Mouse (Mus musculus) intestine, postnatal 0 days (tissue): ENCODE results near the gene Col8a2. TPM values are rescaled to one million over a fixed set of nuclear protein-coding genes. Genes with fewer than 3 reads are reported as not detected.

ENCODE experiments used
- ATAC-seq: fragments of 200-750 bp; cut with Nextera tagmentation; 2 replicates; pipeline ENCODE4 v1.8.0; 2017; ENCODE audit warnings: mild to moderate bottlenecking, moderate TSS enrichment, moderate library complexity
- H3K27ac ChIP-seq: fragments of 300-500 bp; sonication (generic); 2 replicates; pipeline ENCODE4 v1.5.1; 2014; ENCODE audit warnings: mild to moderate bottlenecking, low read depth, low read length, moderate library complexity
- H3K27me3 ChIP-seq: fragments of 300-500 bp; sonication (generic); replicated peaks from 2 replicates; pipeline ENCODE4 v1.6.1; 2014; ENCODE audit warnings: low read length, mixed read lengths; ENCODE audit not compliant: control insufficient read depth, insufficient read depth
- H3K36me3 ChIP-seq: fragments of 300-500 bp; sonication (generic); 2 replicates; pipeline ENCODE4 v1.6.1; 2014; ENCODE audit warnings: mild to moderate bottlenecking, moderate library complexity; ENCODE audit not compliant: control insufficient read depth, insufficient read depth
- H3K4me1 ChIP-seq: fragments of 300-500 bp; sonication (generic); replicated peaks from 2 replicates; pipeline ENCODE4 v1.6.1; 2014; ENCODE audit warnings: antibody characterized with exemption, low read length, mixed read lengths; ENCODE audit not compliant: control insufficient read depth, insufficient read depth
- H3K4me2 ChIP-seq: fragments of 300-500 bp; sonication (generic); replicated peaks from 2 replicates; pipeline ENCODE4 v1.6.1; 2014; ENCODE audit warnings: low read depth, mild to moderate bottlenecking, moderate library complexity
- H3K4me3 ChIP-seq: fragments of 300-500 bp; sonication (generic); 2 replicates; pipeline ENCODE4 v1.5.1; 2014; ENCODE audit warnings: low read depth, low read length
- H3K9ac ChIP-seq: fragments of 300-500 bp; sonication (generic); 2 replicates; pipeline ENCODE4 v1.6.1; 2014; ENCODE audit warnings: mild to moderate bottlenecking, low read depth, low read length
- H3K9me3 ChIP-seq: fragments of 300-500 bp; sonication (generic); 2 replicates; pipeline ENCODE4 v1.6.1; 2016; ENCODE audit warnings: mixed run types; ENCODE audit not compliant: control insufficient read depth
- CTCF ChIP-seq: sonication (generic); IDR thresholded peaks from 2 replicates; pipeline ENCODE4 v1.5.1; 2016; ENCODE audit warnings: low read depth, mild to moderate bottlenecking, control low read depth, antibody characterized with exemption, moderate library complexity
- WGBS: fragments of 180-500 bp; shearing (Covaris S2); extraction: QIAGEN DNeasy Blood & Tissue Kit; methylation state at CpG from one replicate; pipeline ENCODE4 v1.1.7; 2014; 5-methylcytosine and 5-hydroxymethylcytosine counted together
- polyA plus RNA-seq: library from polyadenylated mRNA; unstranded; fragments of >200 nt; fragmentation: Nextera tagmentation; extraction: Ambion mirVana; gene quantifications from 2 replicates; pipeline ENCODE4 v1.2.1, GENCODE M21; 2015

The Col8a2 gene
- polyA plus RNA-seq, 1 experiment from 2014 or later: 2.2 TPM

- Histone ChIP-seq H3K27ac (no peak overlapping the region), H3K4me3 (no peak overlapping the region), H3K36me3 (no peaks in the 10 kb centered on the region), H3K27me3 (peaks cover 33% of the 10 kb centered on the region), H3K4me2 (no peak overlapping the region), H3K9me3 (no peaks in the 10 kb centered on the region), H3K4me1 (peaks cover 8% of the 10 kb centered on the region; the same call in 1 of the 2 replicates), H3K9ac (no peak overlapping the region)
- ATAC-seq: no peak
- WGBS: 92% methylated on average over 1 of the region's 1 CpGs
- no peak for TF ChIP-seq CTCF
These were observed 18.8 kb downstream of the Col8a2 start for GRCm38 (mm10) chr4:126305428-126305827.

- H3K36me3 ChIP-seq: no peaks in the 10 kb centered on the region
- WGBS: 92% methylated on average over 6 of the region's 6 CpGs
- ATAC-seq: no peak
These were observed 19.5 kb downstream of the Col8a2 start for GRCm38 (mm10) chr4:126306058-126306457.

GRCm38 (mm10) chr4:126306827-126307226 is 20.2 kb downstream of the Col8a2 start:
- no peak for TF ChIP-seq CTCF
- H3K36me3 ChIP-seq: no peaks in the 10 kb centered on the region
- H3K9ac ChIP-seq: no peak overlapping the region
- H3K27ac ChIP-seq: no peak overlapping the region
- no peak overlapping the region for H3K4me2 ChIP-seq
- no peak for ATAC-seq
- no peak overlapping the region for H3K4me3 ChIP-seq
- H3K4me1 ChIP-seq: no peaks in the 10 kb centered on the region; the same call in 1 of the 2 replicates
- H3K9me3 ChIP-seq: no peaks in the 10 kb centered on the region
- 20% methylated on average over 2 of the region's 2 CpGs for WGBS
- peaks cover 19% of the 10 kb centered on the region; the same call in 1 of the 2 replicates for H3K27me3 ChIP-seq

More at GRCm38 (mm10) chr4:126306058-126306457, 19.5 kb downstream of the Col8a2 start:
- Histone ChIP-seq H3K4me2 (no peak overlapping the region), H3K27me3 (peaks cover 27% of the 10 kb centered on the region), H3K9ac (no peak overlapping the region), H3K27ac (no peak overlapping the region), H3K9me3 (no peaks in the 10 kb centered on the region), H3K4me1 (peaks cover 5% of the 10 kb centered on the region; the same call in 1 of the 2 replicates), H3K4me3 (no peak overlapping the region)
- 0 out of 2 replicates have a peak, but pooled peaks have one; percentile 25 for TF ChIP-seq CTCF

GRCm38 (mm10) chr4:126309211-126309921 is 22.8 kb downstream of the Col8a2 start:
- ATAC-seq: 0 out of 2 replicates have a peak, but pooled peaks have one; percentile 6
- Histone ChIP-seq H3K4me3 (peak overlapping the region; percentile 17; the same call in 1 of the 2 replicates), H3K9ac (no peak overlapping the region), H3K27ac (no peak overlapping the region), H3K4me1 (no peaks in the 10 kb centered on the region; the same call in 1 of the 2 replicates), H3K27me3 (0 out of 2 replicates have a peak, but pooled peaks cover 6% of the 10 kb centered on the region), H3K4me2 (peak overlapping the region; percentile 54), H3K9me3 (no peaks in the 10 kb centered on the region), H3K36me3 (no peaks in the 10 kb centered on the region)
- no peak; the same call in 1 of the 2 replicates for TF ChIP-seq CTCF
- 15% methylated on average over 20 of the region's 20 CpGs for WGBS

GRCm38 (mm10) chr4:126309922-126310309 is 23.3 kb downstream of the Col8a2 start:
- peak; percentile 86 for TF ChIP-seq CTCF
- H3K4me3 ChIP-seq: peak overlapping the region; percentile 17; the same call in 1 of the 2 replicates
- H3K27ac ChIP-seq: no peak overlapping the region
- under 1% methylated on average over 7 of the region's 7 CpGs for WGBS
- no peak overlapping the region for H3K9ac ChIP-seq
- ATAC-seq: peak; percentile 61
- no peaks in the 10 kb centered on the region; the same call in 1 of the 2 replicates for H3K36me3 ChIP-seq
- H3K9me3 ChIP-seq: no peaks in the 10 kb centered on the region
- H3K4me1 ChIP-seq: no peaks in the 10 kb centered on the region; the same call in 1 of the 2 replicates
- H3K27me3 ChIP-seq: 0 out of 2 replicates have a peak, but pooled peaks cover 6% of the 10 kb centered on the region
- H3K4me2 ChIP-seq: peak overlapping the region; percentile 54

GRCm38 (mm10) chr4:126310344-126310743 is 23.8 kb downstream of the Col8a2 start:
- no peak overlapping the region for H3K27ac ChIP-seq
- no peak overlapping the region for H3K4me2 ChIP-seq
- H3K4me3 ChIP-seq: no peak overlapping the region
- TF ChIP-seq CTCF: no peak
- H3K9ac ChIP-seq: no peak overlapping the region
- ATAC-seq: no peak
- 73% methylated on average over 7 of the region's 7 CpGs for WGBS
- 0 out of 2 replicates have a peak, but pooled peaks cover 6% of the 10 kb centered on the region for H3K27me3 ChIP-seq
- no peaks in the 10 kb centered on the region for H3K9me3 ChIP-seq
- peaks cover 2% of the 10 kb centered on the region; the same call in 1 of the 2 replicates for H3K36me3 ChIP-seq
- H3K4me1 ChIP-seq: no peaks in the 10 kb centered on the region; the same call in 1 of the 2 replicates
